Mouse (Mus musculus) inflammation-experienced regulatory T-cells, adult 6 months (primary cell): Measurements from ENCODE around the gene Scn8a. TPM values are rescaled to one million over a fixed set of nuclear protein-coding genes. Genes with fewer than 3 reads are reported as not detected.
"Not testable (repeated sequence)": the region's sequence is repeated elsewhere in the genome, so short reads cannot be mapped to it uniquely, and the experiment has no call there.

Source experiments
- ATAC-seq: one replicate; pipeline ENCODE4 v1.8.0; 2017
- polyA plus RNA-seq, 3 experiments: library from polyadenylated mRNA; unstranded; fragments of 100-300 nt; shearing (Covaris generic); gene quantifications; one replicate each; pipeline ENCODE4 v1.2.1; 2017

Scn8a gene
- 1 to 10 TPM in 1 of 3 experiments, under 1 TPM in 2; 0.14 to 1.1 (median 0.78) TPM for polyA plus RNA-seq

DNA sequence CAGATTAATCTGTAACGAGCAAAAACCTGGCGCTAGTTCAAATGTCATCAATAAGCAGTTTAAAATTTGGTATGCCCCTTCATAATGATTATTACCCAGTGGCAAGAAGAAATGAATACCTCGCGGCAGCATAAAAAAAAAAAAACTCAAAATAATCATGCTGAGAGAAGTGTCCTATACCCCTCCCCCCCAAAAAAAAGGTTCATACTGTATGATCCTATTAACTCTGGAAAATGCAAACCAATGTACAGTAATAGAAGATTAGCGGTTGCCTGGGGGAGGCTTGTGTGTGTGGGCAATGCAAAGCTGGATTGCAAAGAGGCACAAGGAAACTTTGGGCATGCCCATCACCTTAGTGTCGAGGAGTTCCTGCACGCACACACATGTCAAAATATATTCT is at the start of gene Scn8a:
Gene Scn8a (plus strand): TSS at position 301 of the 400 bp plus-strand sequence.
- ATAC-seq = no peak

DNA sequence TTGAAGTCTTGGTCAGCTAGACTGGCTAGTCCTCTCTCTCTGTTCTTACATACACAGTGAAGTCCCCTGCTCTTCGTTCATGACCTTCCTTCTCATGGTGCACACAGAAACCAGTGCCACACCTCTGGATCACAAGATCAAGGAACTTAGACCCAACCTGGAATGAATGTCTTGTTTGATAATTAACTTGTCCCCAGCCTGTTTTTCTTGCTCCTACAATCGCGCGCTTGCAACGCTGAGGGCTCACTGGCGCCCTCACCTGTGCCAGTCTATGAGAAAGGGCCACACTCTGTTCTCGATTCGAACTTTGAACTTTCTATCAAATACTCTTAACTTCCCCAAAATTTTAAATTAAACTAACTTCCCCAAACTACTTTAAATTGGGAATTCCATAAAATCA is 47.8 kb upstream of the Scn8a start:
- ATAC-seq = no peak

DNA sequence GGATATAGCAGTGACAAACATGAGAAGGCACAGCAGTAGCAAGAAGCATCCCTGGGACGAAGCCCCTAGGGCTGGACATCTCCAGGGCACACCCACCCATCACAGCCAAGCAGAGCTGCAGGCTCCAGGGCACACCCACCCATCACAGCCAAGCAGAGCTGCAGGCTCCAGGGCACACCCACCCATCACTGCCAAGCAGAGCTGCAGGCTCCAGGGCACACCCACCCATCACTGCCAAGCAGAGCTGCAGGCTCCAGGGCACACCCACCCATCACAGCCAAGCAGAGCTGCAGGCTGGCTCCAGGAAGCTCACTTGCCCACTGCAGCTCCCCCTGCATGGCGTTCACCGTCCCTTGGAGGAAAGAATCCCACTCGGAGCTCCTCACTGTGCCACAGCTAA is 47.3 kb upstream of the Scn8a start:
- not testable (repeated sequence) for ATAC-seq

DNA sequence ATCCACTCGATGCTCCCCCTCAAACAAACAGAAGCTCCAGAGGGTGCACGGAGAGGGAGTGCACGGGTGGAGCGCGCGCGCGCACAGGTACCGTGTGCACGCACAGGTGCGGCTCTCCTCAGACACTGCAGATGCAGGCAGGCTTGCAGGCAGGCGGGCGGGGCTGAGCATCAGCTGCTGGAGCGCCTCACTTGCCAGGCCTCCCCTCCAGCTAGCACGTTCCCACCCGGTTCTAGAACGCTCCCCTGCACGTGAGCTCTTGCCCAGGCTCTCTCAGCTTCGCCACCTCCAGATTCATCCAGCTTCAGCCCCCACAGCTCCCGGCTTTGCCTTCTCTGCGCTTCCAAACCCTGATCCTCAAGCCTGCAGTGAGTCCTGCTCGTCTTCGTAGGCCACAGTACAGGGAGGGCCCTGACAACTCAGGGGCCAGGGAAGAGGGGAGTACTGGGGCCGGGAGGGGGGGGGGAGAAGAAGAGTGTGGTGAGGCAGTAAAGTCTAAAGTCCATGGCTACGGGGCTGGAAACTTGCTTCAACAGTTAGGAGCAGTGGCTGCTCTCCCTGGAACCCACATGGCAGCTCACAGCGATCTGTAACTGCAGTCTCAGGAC is 44.3 kb upstream of the Scn8a start:
- no peak for ATAC-seq

DNA sequence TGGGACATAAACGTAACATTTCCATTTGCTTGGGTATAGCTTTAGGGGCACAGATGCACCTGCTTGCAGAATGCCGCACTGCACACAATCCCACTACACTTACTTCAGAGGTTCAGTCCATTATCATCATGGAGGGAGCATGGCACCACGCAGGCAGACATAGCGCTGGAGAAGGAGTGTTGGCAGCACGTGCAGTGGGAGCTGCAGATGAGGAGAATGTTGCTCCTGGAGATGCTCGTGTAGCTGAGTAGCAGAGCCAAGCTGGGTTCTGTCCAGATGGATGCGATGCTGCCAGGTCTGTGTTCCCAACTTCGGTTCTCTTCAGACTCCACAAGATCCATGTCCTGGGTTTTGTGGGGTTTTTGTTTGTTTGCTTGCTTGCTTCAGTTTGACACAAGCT is 43.6 kb upstream of the Scn8a start:
- ATAC-seq = no peak

DNA sequence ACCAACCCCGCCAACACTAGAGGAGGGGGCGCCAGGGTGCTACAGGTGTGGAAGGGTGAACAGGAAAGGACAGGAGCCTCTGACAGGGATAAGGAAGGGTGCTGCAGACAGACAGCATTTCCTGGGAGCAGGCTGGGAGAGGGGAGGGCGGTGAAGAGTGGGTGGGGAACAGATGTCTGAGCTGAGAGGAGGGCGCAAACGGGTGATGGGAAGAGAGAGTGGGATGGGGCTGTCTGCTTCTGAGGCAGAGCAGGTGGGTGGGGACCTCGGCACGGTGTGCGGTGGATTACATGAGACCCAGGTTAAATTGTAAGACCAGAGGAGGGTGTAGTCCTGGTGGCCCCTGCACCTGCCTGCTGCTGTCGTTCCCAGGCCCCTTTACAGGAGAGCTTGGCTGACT is 39.9 kb upstream of the Scn8a start:
- ATAC-seq = no peak

DNA sequence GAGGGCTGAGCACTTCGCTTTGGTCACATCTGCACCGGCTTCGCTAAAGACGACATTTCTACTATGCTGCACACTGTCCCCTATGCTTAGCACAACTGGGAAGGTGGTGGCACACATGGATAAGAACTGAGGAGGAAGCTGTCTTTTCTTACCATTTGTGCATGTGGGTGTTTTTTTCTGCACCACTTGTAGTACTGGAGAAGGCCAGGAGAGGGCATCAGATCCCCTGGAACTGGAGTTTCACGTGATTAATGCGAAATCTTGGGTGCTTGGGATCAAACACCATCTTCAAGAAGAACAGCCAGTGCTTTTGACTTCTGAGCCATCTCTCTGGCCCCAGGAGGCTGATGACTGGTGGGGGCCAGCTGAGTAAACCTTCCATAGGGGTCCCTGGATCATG is 39.0 kb upstream of the Scn8a start:
- ATAC-seq = no peak

DNA sequence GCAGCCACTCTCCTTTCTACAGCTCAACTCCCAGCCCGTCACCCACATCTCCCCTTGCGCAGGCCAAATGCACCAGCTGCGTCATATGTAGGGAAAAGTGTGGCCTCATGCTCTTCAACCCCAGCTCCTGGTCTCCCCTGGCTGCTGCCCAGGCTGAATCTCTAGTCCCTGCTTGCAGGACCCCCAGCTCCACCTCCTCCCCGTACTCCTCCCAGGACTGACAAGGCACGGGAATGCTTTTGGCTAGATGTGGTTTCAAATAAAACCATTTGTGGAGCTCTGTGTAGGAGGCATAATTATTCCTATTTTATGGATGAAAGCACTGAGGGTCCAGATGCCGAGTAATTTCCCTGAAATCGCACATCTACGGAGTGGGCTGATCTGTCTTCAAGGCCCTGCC is 37.5 kb upstream of the Scn8a start:
- ATAC-seq = no peak

DNA sequence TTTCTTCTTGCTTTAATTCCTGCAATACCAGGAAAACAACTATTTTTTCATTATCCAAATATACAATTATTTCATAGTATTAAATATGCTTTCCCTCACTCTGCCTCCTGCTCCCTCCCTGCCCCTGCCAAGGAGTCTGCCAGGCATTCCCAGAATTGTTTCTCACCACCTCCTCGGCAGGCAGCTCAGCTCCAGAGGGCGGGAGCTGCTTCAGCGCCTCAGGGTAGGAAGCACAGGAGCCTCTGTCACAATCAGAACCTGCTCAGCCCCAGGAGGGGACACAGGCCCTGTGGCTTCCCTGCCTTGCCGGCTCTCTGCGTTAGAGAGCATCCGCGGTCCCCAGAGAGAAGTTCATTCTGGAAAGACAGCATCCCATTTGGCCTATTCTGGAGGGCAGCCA is 36.9 kb upstream of the Scn8a start:
- ATAC-seq = no peak

DNA sequence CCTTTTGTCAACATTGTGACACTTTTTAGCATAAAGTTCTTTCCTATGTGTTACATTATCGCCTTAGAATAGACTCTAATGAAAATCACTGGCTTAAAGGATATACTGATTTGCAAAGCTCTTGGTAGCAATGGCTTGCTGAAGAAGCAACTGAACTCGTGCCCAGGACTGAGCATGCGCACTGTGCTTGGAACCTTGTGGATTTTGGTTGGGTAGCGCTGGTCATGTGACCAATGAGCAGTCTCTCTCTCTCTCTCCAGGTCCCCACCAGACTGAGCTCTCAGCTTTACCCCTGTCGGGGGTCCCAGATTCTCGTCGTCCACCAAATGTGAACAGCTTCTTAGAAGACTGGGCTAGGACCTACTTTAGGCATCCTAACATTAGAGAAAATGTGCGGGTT is 32.9 kb upstream of the Scn8a start:
- ATAC-seq = no peak

DNA sequence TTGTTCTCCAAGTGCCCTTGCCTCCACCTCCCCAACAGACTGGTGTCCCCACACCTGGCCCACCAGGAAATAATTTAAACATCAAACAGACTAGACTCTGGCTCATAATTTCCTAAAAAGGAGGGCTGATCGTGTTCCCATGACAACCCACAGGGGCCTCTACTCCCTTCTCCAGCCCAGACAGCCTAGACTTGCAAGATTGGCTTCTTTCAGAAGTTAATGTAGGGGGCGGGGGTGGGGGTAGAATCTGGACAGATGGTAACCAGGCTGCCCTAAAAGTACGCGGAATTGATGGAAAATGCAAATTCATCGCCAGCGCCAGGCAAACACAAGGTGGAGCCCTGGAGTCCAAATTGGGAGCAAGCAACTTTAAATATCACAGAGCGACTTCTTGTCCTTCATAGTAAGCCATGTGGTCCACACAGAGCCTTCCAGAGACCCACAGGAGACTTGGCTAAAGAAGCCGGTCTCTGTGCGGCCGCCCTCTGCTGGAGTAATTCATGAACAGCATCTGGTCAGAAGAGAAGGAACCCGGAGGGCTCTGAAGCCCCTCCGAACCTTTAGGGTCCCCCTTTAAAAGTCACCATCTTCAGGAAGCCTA is 31.0 kb upstream of the Scn8a start:
- no peak for ATAC-seq

DNA sequence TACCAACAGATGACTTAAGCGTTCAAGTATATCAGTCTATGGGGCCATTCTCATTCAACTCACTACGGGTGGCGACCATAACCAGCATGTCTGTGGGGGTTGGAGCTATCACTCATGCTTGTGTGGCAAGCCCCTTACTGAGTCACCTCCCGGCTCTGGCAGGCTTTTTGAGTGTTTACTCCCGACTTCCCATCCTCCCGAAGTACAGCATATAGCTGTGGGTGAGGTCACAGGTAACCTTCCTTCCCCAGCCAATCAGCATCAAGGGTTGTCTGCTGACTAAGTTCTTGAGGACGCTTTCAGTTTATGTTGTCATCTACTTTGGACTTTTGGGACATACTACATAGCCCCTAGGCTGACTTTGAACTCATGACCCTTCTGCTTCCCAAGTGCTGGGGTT is 25.3 kb upstream of the Scn8a start:
- no peak for ATAC-seq

DNA sequence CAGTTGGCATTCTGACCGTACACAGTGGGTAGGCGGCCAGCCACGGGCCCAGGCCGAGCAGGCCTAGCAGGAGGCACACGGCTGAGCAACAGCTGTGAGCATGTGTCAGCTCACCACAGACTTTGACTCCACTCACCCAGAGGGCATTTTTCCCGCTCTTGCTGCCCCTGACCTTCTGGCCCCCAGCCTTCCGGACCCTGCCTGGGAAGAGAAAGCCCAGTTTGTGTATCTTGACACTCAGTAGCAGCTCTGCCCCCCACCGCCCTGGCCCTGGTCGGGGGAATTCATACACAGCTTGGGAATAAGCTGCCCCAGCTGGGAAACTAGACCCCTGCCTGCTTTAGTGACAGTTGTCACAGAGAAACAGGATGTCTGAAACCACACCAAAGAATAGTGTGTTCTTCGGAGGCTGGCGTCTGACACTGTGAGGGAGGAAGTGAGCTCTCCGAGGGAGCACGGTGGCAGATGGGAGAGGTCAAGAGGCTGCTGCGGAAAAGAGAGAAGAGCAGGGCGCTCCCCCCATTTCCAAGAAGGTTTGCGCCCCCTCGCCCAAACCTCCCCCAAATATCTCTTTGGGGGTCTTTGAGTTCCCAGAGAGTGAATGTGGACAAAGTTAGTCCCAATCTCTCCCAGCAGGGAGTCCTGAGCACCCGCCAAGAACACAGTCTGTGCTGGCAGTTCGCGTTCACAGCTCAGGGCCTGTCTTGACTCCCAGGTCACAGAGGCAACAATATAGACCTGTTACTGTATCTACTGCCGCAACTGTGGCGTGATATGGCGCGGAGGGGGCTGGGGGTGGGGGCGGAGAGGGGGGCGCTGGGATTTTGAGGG is 24.4 kb upstream of the Scn8a start:
- peak; percentile 99 for ATAC-seq

DNA sequence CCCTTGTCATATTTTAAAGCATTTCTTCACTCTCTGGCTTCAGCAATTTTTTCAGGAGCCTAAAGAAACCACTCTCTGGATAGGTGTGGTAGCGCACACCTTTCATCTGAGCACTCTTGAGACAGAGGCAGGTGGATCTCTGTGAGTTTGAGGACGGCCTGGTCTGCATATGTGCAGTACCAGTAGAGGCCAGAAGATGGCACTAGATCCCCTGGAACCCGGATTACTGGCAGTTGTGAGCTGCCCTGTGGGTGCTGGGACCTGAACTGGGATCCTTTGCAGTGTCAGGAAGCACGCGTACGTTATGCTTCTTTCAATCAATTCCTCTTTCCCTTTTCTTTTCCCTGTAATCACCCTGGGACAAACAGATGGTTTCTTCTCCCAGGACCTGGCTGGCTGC is 22.5 kb upstream of the Scn8a start:
- ATAC-seq = no peak

DNA sequence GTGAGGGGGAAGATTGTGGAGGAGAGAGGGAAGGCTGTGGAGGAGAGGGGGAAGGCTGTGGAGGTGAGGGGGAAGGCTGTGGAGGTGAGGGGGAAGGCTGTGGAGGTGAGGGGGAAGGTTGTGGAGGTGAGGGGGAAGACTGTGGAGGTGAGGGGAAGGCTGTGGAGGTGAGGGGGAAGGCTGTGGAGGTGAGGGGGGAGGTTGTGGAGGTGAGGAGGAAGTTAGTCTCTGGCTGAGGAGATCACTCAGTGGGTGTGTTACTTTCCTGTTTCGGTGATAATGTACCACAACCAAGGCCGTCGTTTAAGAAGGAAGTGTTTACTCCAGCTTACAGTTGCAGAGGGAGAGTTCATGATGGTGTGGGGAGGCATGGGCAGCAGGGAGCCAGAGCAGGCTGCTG is 12.1 kb upstream of the Scn8a start:
- no peak for ATAC-seq

DNA sequence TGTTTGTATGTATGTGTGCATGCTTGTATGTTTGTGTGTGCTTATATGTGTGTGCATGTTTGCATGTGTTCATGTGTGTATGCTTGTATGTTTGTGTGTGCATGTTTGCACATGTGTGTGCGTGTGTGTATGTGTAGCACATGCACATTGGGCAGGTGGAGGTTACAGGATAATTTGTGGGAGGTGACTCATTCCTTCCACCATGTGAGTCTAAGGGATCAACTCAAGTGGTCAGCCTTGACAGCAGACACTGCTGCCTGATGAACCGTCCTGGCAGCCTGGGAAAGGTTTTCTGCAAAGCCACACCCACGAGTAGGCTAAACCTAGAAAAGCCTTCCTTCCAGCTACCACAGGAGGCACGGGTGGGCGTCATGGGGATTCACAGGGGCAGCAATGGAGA is 8.8 kb upstream of the Scn8a start:
- ATAC-seq = no peak

DNA sequence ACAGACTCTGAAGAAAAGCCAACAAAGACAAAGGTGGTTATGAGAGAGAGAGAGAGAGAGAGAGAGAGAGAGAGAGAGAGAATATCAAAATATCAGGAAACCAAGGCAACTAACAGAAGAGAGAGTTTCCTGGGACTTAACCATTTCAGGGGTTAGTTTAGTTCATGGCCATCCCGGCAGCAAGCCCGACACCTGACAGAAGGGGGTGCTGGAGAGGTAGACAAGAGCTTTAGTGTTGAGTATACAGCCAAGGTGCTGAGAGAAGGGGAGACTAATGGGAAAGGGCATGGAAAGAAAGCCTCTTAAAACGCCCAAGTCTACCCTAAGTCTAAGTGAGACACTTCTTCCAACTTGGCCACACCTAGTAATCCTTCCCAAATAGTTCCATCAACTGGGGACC is 4.1 kb upstream of the Scn8a start:
- no peak for ATAC-seq

DNA sequence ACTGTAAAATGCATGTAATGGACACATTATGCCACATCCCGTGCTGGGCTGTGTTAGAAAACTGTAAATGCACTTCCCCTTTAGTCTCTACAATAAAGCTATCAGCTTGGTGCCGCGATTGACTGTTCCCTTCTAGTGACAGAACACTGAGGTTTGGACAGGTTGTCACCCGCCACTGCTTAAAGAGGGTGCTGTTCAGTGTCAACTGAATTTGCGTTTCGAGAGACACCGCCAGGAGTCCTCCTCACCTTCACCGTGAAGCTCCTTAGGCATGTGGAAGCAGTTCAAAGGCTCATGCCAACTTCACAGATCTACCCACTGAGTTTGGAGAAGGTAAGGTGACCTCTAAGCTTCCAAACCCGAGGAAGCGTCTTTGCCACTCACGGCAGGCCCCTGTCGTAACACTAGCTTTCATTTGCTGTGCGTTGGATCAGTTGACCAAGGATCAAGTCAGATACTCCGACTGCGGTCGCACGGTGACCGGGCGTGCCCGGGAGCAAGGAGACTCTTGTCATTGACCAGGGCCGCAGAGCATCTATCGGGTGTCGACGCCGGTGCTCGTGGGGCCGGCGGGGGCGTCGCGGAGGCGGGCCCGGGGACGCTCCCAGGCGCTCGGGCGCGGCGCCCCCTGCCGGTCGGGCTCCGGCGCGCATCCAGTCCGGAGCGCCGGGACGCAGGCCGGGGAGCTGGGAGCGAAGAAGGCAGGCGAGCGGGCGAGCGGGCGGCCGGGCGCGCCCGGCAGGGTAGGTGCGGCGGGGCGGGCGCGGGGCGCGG is 530 bp downstream of the Scn8a start:
- peak; percentile 17 for ATAC-seq

DNA sequence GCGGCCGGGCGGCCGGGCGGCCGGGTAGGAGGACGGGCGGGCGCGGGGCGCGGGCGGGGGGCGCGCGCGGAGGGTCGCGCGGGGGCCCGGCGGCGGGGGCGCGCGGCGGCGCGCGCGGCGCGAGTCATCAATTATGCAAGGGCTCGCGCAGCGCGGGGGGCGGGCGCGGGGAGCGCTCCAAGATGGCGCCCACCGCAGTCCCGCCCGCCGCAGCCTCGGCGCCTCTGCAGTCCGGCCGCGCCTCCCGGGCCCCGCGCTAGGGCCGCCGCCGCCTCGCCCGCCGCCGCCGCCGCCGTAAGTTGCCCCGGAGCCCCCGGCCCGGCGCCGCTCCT is 1.1 kb downstream of the Scn8a start:
- no peak for ATAC-seq

DNA sequence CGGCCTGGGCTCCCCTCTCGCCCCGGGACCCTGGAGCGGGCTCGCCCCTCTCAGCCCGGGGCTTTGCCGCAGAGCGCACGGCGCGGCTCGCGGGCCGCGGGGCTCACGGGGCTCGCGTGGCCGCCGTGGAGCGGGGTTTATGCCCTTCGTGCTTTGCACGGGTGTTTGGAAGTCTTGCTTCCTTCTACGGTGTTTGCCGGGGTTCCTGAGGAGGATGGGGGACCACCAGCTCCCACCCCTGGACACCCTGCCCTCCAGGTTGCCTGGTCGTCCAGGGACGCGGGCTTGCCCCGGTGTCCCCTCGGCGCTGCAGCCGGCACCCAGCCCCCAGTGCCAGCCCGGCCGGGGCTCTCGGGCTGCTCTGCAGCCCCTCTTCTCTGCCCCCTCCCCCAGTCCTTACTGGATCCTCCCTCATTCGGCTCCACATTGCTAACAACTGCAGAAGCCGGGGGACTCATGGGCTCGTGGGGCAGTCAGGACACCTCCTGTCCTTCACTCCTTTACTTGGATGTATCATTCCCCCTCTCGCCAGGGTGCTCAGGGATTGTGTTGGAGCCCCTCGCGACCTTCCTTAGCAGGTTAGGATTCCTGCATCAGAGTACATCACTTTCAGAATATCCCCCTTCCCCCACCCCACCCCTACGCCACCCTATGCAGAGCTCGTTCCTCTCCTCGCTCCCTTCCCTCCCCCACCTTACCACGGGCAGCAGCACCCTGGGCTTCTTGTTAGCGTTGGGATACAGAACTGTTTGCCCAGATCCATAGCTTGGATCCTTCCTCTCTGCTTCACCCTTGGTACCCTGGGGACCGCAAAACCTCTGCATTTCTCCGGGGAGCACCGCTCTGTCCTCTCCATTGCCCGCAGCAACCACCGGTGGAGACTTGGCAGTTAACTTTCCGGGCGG is 1.7 kb downstream of the Scn8a start:
- no peak for ATAC-seq

DNA sequence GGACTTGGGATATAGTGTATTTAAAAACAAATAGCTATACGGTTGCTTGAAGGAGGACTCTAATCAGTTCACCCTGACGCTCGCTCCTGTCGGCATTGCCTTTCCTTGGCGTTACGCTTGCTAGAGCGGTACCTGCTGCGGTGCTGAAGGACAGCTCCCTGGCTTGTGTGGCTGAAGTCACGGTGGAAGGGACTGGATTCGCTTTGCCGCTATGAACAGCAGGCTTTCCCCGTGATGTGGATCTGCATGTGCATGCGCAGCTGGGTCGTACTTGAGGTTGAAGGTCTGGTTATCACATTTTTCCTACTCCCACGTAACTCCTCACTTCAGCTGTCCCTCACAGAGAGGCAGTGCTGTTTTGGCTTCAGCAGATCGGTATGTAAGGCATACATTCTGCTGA is 3.5 kb downstream of the Scn8a start:
- ATAC-seq = peak; percentile 38

DNA sequence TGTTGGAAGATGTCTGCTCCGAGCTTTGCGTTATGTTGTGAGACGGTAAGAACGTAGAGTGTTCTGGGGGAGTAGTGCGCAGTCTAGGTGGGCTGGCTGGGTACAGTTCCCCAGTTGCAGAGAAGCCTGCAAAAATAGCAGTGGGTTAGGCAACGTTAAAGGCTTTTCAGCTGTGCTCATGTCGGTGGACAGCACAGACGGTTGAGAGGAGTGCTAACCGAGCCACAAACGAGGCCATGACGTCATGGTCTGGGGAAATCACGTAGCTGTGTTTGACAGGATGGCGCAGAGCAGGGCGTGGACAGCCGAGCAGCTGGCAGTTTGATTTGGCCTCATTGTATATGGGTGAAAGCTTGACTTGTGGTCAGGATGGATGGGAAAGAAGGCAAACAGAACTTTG is 9.4 kb downstream of the Scn8a start:
- ATAC-seq = no peak
